Mouse (Mus musculus): ENCODE measurements around the gene Hoxd4. TPM values are rescaled to one million over a fixed set of nuclear protein-coding genes. Genes with fewer than 3 reads are reported as not detected.
A peak's percentile ranks its signal among the peaks of the same experiment; 100 is the strongest.

The Hoxd4 gene
- 0.09 and 0.15 TPM in 2 replicates for polyA plus RNA-seq (2015; fragmentation: Nextera tagmentation; extraction: Ambion mirVana)

DNA sequence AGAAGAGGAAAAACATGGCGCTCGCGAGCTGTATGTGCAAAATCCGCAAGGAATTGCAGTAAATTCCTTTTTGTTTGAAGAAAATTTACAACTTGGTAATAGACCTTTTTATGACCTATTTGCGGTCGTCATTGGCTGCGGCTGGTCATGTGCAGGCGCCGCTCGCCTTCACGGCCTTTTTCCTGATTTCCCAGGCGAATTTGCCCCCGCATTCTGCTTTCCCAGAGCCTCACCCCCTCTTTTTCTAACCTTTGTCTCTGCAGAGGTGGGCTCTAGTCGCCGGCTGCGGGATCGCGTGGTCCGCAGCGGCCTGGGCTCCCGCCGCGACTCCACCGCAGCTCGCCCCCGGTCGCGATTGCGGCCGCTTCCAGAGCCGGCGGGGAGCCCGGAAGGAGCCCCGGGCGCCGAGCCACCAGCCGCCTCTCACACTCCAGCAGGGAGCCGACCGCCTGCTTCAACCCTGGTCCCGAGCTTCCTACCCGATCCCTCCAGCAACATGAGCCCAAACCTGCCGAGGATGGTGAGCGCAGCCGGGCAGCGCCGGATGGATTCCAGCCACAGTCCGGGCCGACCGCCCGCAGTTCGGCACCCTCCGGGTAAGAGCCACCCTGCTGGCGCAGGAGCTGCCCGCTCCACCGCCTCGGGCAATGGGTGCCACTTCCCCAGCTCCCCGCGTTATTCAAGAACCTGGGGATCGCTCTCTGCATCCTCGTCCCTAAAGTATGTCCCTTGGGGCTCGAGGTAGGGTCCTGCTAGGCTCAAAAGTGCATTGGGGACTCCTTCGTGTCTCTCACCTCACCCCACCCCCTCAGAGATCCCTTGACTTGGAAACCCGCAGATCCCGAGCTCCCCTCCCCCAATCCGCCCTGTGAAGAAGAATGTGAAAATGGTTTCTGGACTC lies at the start of gene Hoxd4, which contains the start of gene Hoxd3:
Gene Hoxd4, plus strand, starts transcription at position 209 of the 901 bp plus-strand sequence.
Gene Hoxd3, plus strand, starts transcription at position 207 of the 901 bp plus-strand sequence.
- peak; percentile 35 for ATAC-seq (replicated peaks; ENCODE audit: insufficient number of reproducible peaks, insufficient read depth, low FRiP score, low read depth)
- H3K27ac ChIP-seq = no peak within 1 kb of the TSS
- H3K4me2 ChIP-seq = peak within 1 kb of the TSS; percentile 63
- H3K4me3 ChIP-seq = peak within 1 kb of the TSS; percentile 45
- H3K36me3 ChIP-seq = no peaks in the 10 kb centered on the region
- 0 out of 2 replicates have a peak within 1 kb of the TSS, but pooled peaks have one; percentile 7 for H3K9ac ChIP-seq
- H3K9me3 ChIP-seq (replicated peaks) = no peaks in the 10 kb centered on the region
- WGBS = under 1% methylated on average over 65 of the region's 65 CpGs
- peaks cover 97% of the 10 kb centered on the region for H3K27me3 ChIP-seq
- H3K4me1 ChIP-seq (replicated peaks) = peaks cover 16% of the 10 kb centered on the region

DNA sequence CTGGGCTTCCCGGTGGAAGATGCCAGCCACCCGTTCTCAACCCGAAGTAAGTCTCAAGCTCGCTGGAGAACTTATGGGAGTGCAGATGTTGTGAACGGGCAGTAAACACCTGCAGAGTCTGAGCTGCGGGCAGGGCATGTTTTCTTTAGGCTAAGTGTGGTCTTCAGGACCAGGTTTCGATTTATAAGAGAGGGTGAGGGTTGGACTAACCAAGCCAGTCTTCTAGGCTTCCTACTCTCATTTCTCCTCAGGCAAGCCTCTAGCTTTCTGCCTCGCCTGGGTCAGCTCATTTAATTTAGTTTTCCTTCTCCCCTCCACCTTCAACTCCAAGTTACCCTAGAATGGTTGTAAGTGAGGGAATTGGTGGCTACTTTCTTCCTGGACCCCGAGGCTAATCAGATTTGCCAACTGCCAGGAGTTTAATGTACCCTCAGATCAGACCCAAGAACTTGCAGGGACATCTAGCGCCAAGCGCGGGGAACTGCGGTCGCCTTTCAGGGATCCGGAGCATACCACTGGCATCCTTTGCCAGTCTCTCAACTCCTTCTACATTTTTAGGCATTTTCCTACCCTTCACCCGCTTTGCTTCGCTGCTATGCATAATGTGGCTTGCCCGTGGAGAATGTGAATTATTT lies 48.3 kb upstream of the Hoxd4 start:
- 4% methylated on average over 18 of the region's 18 CpGs for WGBS
- no peaks in the 10 kb centered on the region for H3K9me3 ChIP-seq (replicated peaks)
- H3K9ac ChIP-seq = no peak overlapping the region
- no peak overlapping the region for H3K27ac ChIP-seq
- ATAC-seq (replicated peaks; ENCODE audit: insufficient number of reproducible peaks, insufficient read depth, low FRiP score, low read depth) = no peak
- H3K4me1 ChIP-seq (replicated peaks) = peaks cover 24% of the 10 kb centered on the region
- peaks cover 97% of the 10 kb centered on the region for H3K27me3 ChIP-seq
- no peaks in the 10 kb centered on the region for H3K36me3 ChIP-seq
- H3K4me3 ChIP-seq = no peak overlapping the region
- no peak overlapping the region for H3K4me2 ChIP-seq

DNA sequence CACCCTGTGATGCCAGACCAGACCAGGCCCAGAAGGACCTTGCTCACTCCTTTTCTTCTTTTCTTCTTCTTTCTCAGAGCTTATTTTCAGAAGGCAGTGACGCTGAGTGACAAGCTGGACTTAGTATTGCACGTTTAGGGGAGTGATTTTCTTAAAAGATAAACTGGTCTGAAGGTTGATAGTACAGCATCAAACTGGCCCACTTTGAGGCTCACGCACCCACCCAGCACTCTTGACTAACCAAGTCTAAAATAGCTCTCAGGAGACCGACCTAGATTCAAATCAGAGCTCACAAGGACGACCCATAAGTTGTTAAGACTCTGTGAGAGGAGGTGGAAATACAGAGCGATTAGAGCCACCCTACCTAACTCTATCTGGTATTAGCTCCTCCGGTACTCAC lies 45.3 kb upstream of the Hoxd4 start:
- H3K36me3 ChIP-seq = no peaks in the 10 kb centered on the region
- H3K27ac ChIP-seq = no peak overlapping the region
- H3K9ac ChIP-seq = no peak overlapping the region
- no peak for ATAC-seq (replicated peaks; ENCODE audit: insufficient number of reproducible peaks, insufficient read depth, low FRiP score, low read depth)
- H3K9me3 ChIP-seq (replicated peaks) = no peaks in the 10 kb centered on the region
- 4% methylated on average over 7 of the region's 7 CpGs for WGBS
- no peak overlapping the region for H3K4me3 ChIP-seq
- H3K27me3 ChIP-seq = peaks cover 95% of the 10 kb centered on the region
- peaks cover 16% of the 10 kb centered on the region for H3K4me1 ChIP-seq (replicated peaks)
- no peak overlapping the region for H3K4me2 ChIP-seq

DNA sequence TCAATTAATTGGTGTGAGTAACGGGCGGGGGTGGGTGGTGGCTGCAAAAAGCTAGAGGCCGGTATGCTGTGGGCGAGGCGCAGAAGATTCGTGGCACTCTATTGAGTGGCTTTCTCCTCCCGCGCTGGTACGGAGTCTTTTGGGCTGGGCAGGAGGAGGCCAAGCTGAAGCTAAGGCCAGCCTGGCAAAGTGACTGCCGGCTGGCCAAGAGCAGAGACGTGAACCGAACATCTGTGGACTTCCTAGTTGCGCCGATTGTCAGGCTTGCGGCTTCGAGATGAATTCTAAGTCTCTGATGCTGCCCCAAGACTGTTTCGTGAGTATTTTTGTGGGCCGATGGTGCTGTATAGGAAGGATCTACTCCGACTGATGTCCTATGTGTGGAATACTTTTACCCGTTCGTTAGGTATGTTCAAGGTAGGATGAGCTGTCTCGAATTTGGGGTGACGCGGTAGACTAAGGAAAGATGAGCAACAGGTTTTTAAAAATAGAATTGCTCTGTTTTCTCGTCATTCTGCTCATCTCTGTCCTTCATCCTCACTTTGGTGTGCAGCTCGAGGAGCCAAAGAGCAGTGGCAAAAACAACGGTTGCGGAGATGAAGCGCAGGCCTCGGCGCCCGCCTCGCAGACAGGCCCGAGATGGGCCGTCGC lies 44.4 kb upstream of the Hoxd4 start:
- H3K9ac ChIP-seq = no peak overlapping the region
- no peak overlapping the region for H3K27ac ChIP-seq
- ATAC-seq (replicated peaks; ENCODE audit: insufficient number of reproducible peaks, insufficient read depth, low FRiP score, low read depth) = no peak
- H3K27me3 ChIP-seq = peaks cover 95% of the 10 kb centered on the region
- H3K9me3 ChIP-seq (replicated peaks) = no peaks in the 10 kb centered on the region
- H3K4me3 ChIP-seq = peak overlapping the region; percentile 45
- no peaks in the 10 kb centered on the region for H3K36me3 ChIP-seq
- peaks cover 13% of the 10 kb centered on the region for H3K4me1 ChIP-seq (replicated peaks)
- 3% methylated on average over 36 of the region's 36 CpGs for WGBS
- peak overlapping the region; percentile 73 for H3K4me2 ChIP-seq

DNA sequence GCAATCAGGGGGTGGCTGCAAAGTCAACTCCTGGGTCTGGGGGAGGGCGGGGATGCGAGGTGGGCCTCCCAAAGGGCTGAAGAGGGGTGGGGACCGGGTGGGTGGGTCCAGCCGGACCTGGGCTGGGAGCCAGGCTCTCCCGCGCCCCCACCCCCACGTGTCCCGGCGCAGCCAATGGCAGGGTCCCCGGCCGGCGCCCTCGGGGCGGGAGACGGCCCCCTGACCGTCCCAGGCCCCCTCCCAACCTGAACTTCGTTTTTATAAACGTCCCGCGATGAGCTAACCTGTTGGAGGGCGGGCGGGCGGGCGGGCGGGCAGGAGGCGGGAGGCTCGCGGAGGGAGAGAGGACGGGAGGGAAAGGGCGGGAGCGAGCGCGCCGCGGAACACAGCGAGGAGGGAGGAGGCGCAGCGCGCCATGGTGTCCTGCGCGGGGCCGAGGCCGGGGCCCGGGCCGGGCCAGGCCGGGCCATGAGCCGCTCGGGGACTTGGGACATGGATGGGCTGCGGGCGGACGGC lies 43.8 kb upstream of the Hoxd4 start, which contains the start of gene Hoxd13:
Gene Hoxd13, plus strand, starts transcription at position 469 of the 516 bp plus-strand sequence.
- ATAC-seq (replicated peaks; ENCODE audit: insufficient number of reproducible peaks, insufficient read depth, low FRiP score, low read depth) = peak; percentile 65

DNA sequence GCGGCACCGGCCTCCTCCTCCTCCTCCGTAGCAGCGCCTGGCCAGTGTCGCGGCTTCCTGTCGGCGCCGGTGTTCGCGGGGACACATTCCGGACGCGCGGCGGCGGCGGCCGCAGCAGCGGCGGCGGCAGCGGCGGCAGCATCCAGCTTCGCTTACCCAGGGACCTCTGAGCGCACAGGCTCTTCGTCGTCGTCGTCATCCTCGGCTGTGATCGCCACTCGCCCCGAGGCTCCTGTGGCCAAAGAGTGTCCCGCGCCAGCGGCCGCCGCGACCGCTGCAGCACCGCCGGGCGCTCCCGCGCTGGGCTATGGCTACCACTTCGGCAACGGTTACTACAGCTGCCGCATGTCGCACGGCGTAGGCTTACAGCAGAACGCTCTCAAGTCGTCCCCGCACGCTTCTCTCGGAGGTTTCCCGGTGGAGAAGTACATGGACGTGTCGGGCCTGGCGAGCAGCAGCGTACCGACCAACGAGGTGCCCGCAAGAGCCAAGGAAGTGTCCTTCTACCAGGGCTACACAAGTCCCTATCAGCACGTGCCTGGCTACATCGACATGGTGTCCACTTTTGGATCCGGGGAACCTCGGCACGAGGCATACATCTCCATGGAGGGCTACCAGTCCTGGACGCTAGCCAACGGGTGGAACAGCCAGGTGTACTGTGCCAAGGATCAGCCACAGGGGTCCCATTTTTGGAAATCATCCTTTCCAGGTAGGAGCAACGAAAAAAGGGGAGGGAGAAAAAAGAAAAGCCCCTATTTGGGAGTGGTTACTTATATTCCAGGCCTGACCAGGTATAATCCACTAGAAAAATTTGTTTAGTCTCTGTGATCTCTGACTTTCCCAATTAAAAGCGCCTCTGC lies 43.1 kb upstream of the Hoxd4 start:
- peak overlapping the region; percentile 73 for H3K4me2 ChIP-seq
- no peaks in the 10 kb centered on the region for H3K36me3 ChIP-seq
- under 1% methylated on average over 60 of the region's 74 CpGs for WGBS
- H3K4me1 ChIP-seq (replicated peaks) = peaks cover 18% of the 10 kb centered on the region
- peak overlapping the region; percentile 45 for H3K4me3 ChIP-seq
- H3K9me3 ChIP-seq (replicated peaks) = no peaks in the 10 kb centered on the region
- H3K9ac ChIP-seq = 0 out of 2 replicates have a peak overlapping the region, but pooled peaks have one; percentile 18
- ATAC-seq (replicated peaks; ENCODE audit: insufficient number of reproducible peaks, insufficient read depth, low FRiP score, low read depth) = peak; percentile 32; the same call in 1 of the 2 replicates
- H3K27ac ChIP-seq = no peak overlapping the region
- H3K27me3 ChIP-seq = peaks cover 95% of the 10 kb centered on the region

More for the DNA sequence above, 43.8 kb upstream of the Hoxd4 start, which contains the start of gene Hoxd13:
- Histone ChIP-seq H3K4me2 (peak within 1 kb of the TSS; percentile 73), H3K9me3 (replicated peaks) (no peaks in the 10 kb centered on the region), H3K27ac (no peak within 1 kb of the TSS), H3K9ac (0 out of 2 replicates have a peak within 1 kb of the TSS, but pooled peaks have one; percentile 18), H3K4me3 (peak within 1 kb of the TSS; percentile 45), H3K36me3 (no peaks in the 10 kb centered on the region), H3K4me1 (replicated peaks) (peaks cover 18% of the 10 kb centered on the region), H3K27me3 (peaks cover 95% of the 10 kb centered on the region)
- 1% methylated on average over 42 of the region's 51 CpGs for WGBS

DNA sequence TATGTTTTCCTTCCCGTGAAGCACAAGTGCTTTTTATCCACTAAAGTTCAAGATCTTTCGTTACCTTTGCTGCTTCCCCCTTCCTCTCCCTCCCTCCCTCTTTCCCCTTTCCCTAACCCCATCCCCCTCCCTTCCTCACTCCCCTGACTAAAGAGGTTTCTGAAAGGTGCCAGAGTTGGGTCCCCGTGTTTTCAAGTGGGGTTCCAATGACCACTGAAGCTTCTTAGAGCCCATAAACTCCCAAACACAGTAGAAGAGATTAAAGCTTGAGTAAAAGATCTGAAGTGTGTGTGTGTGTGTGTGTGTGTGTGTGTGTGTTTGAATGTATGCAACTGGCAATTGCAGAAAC lies 42.5 kb upstream of the Hoxd4 start:
- no peak overlapping the region for H3K27ac ChIP-seq
- no peak overlapping the region for H3K4me2 ChIP-seq
- no peak overlapping the region for H3K4me3 ChIP-seq
- no peak for ATAC-seq (replicated peaks; ENCODE audit: insufficient number of reproducible peaks, insufficient read depth, low FRiP score, low read depth)
- peaks cover 95% of the 10 kb centered on the region for H3K27me3 ChIP-seq
- H3K36me3 ChIP-seq = no peaks in the 10 kb centered on the region
- no peak overlapping the region for H3K9ac ChIP-seq
- H3K4me1 ChIP-seq (replicated peaks) = peaks cover 18% of the 10 kb centered on the region
- H3K9me3 ChIP-seq (replicated peaks) = no peaks in the 10 kb centered on the region
- 4% methylated on average over 3 of the region's 3 CpGs for WGBS

DNA sequence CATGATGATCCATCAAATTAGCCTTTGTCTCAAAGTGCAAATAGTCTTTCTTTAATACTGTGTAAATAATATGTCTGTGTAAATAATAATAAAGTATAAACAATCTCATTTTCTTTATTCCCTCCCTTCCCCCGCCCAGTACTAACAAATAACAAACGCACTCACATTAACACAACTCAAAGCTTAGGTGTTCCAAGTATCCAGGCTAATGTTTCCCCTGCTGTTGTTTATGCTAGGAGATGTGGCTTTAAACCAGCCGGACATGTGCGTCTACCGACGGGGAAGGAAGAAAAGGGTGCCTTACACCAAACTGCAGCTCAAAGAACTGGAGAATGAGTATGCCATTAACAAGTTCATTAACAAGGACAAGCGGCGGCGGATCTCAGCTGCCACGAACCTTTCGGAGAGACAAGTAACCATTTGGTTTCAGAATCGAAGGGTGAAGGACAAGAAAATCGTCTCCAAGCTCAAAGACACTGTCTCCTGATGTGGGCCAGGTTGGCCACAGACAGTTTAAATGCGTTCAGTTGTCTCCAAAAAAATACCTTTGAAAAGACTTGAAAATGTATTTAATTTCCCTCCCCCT lies 42.0 kb upstream of the Hoxd4 start:
- Histone ChIP-seq H3K9me3 (replicated peaks) (no peaks in the 10 kb centered on the region), H3K27ac (no peak overlapping the region), H3K36me3 (no peaks in the 10 kb centered on the region), H3K9ac (no peak overlapping the region), H3K4me3 (no peak overlapping the region), H3K27me3 (peaks cover 95% of the 10 kb centered on the region), H3K4me1 (replicated peaks) (peaks cover 18% of the 10 kb centered on the region), H3K4me2 (no peak overlapping the region)
- WGBS = 2% methylated on average over 14 of the region's 14 CpGs
- no peak for ATAC-seq (replicated peaks; ENCODE audit: insufficient number of reproducible peaks, insufficient read depth, low FRiP score, low read depth)

DNA sequence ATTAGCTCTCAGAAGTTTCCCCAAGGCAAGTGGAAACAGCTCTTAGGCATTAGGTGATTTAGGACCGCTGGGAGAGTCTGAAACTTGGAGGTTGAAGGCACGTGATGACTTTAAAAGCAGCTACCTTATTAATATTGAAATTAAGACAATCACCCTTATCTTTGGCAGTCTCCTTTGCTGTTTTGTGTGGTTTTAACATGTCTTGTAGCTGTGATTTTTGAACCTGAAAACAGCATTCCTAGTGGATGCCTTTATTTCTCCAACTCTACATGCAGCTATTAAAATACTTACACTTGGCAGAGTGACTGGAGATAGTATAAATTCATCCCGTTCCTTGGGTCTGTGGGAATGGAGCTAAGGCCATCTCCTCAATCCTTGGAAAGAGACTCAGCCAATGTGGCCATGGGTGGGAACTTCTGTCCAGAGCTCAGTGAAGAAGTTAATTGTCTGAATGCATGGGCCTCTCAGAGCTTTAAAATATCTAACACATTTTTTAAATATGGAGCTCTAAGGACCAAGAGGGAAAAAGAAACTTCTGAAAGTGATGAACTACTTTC lies 41.0 kb upstream of the Hoxd4 start:
- Histone ChIP-seq H3K4me3 (no peak overlapping the region), H3K36me3 (no peaks in the 10 kb centered on the region), H3K9ac (no peak overlapping the region), H3K27ac (no peak overlapping the region), H3K27me3 (peaks cover 96% of the 10 kb centered on the region), H3K4me1 (replicated peaks) (peaks cover 18% of the 10 kb centered on the region), H3K4me2 (no peak overlapping the region), H3K9me3 (replicated peaks) (no peaks in the 10 kb centered on the region)
- no peak for ATAC-seq (replicated peaks; ENCODE audit: insufficient number of reproducible peaks, insufficient read depth, low FRiP score, low read depth)
- WGBS = 4% methylated on average over 3 of the region's 3 CpGs

DNA sequence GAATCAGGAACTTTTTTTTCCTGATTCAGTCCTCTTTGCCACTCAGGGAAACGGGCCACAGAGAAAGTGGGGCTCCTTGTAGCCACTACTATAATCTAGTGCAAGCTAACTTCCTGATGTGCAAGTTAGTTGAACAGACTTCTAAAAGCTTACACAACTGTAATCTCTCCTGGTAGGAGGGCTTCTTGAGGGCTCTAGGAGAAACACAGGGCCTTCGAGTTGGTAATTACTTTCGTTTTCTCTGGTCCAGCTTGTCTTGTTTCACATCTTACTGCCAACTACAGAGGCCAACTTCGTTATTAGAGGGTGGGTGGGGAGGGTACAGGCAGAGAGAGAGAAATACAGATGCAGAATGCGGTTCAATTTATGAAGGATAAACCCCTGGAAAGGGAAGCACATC lies 39.9 kb upstream of the Hoxd4 start:
- Histone ChIP-seq H3K4me3 (no peak overlapping the region), H3K9ac (no peak overlapping the region), H3K36me3 (no peaks in the 10 kb centered on the region), H3K4me2 (peak overlapping the region; percentile 70; the same call in 1 of the 2 replicates), H3K27me3 (peaks cover 98% of the 10 kb centered on the region), H3K4me1 (replicated peaks) (peaks cover 18% of the 10 kb centered on the region), H3K27ac (no peak overlapping the region), H3K9me3 (replicated peaks) (no peaks in the 10 kb centered on the region)
- WGBS = 21% methylated on average over 5 of the region's 5 CpGs
- ATAC-seq (replicated peaks; ENCODE audit: insufficient number of reproducible peaks, insufficient read depth, low FRiP score, low read depth) = no peak
